Mouse (Mus musculus) induced T-regulatory cell, adult 2 months (primary cell): ENCODE measurements around the gene Dscaml1.

ENCODE experiments used
- DNase-seq: peaks from one replicate; pipeline ENCODE4 v3.0.0-alpha.2; 2012; ENCODE audit warnings: low read depth

Gene Dscaml1

DNA sequence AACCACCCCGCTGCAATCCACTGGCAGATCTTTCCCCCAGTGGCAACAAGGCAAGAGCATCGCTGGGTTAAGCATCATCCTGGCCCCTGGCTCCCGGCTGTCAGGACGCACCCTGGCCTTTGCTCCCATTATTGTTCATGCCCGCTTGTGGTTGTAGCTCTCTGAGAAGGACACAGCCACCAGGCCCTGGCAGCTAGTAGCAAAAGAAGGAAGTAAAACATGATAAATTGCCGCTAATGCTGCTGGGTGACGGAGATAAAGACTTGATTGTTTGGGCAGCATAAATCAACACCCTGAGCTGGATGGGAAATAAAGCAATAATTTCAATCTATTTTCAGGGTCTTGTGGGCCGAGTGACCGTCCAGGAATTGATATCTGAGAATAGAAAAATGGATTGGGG lies 81.1 kb downstream of the Dscaml1 start:
- DNase-seq = no peak

GRCm38 (mm10) chr9:45510806-45511546 lies 84.5 kb downstream of the Dscaml1 start:
- no peak for DNase-seq

DNA sequence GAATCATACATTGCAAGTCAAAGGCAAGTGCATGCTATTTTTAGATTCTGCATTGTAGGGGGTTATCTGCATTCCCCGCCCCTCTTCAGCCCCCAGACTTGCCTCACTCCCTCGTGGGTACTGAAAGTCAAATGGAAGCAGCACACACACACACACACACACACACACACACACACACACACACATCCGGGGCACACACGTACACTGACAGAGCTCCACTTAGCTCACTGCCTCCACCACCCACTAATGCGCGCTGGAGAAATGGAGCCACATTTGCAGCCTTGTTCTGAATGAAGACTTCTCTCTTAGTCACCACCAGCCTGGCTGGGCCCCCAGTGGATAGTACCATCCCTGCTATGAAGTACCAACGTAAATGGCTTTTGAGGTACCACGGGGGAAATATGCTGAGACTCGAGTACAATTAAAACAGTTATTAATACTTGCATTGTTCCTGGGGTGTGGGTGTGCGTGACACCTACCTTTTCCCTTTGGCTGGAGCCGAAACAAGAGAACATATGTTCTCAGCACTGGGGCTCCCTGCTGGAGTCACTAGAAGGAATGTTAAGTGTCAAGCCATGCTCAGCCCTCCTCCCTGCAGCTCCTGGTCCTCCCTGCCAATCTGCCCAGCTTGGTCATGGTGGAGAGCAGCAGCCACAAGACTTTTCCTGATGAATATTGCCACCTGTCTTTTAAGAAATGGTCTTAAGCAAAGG lies 91.7 kb downstream of the Dscaml1 start:
- no peak for DNase-seq

GRCm38 (mm10) chr9:45519841-45520240 lies 93.4 kb downstream of the Dscaml1 start:
- DNase-seq = no peak

DNA sequence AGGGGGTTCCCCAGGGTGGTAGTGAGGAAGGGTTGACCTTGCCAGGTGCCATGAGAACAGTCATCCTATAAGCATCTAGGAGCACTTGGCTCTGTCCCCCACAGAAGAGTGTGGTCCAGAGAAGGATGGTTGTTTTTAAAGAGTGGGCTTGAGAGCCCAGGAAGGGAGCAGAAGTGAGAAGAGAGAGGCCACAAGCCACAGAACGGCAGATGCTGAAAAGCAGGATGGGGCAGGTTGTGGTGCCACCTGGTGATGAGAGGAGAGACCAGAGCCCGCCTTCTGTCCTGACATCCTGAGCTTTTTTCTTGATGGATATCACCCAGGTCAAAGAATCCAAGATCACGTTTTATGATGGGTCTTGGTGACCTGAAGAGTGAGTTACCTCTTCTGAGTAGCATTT lies 96.4 kb downstream of the Dscaml1 start:
- DNase-seq = no peak

DNA sequence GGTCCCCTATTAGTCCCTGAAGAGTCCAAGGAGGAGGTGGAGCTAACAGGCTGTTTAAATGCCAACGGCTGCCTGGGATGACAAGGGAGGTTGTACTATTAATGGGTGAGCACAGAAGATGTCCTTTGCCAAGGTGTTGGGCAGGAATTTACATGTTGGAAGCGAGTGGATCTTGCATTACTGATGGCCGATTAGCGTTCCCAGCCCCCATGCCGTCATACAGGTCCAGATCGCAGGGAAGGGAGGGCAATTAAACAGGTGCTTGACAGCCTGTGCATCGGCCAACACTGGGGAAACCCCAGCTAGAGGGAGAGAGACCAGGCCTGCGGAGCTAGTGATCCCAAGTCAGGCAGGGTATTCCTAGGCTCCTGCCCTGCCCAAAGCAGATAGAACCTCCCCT lies 98.1 kb downstream of the Dscaml1 start:
- DNase-seq = no peak

DNA sequence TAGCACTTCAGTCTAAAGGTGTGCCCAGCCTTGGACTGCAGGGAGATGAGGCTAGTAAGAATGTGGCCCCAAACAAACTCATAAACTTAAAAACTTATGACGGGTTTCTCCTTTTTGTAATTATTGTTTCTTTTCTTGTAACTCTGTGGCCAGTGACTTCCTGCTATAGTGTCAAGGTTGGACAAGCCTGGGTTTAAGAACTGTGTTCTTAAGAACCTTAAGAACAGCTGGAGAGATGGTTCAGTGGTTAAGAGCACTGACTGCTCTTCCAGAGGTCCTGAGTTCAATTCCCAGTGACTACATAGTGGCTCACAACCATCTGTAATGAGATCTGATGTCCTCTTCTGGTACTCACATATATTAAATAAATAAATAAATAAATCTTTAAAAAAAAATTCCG lies 106.8 kb downstream of the Dscaml1 start:
- no peak for DNase-seq

DNA sequence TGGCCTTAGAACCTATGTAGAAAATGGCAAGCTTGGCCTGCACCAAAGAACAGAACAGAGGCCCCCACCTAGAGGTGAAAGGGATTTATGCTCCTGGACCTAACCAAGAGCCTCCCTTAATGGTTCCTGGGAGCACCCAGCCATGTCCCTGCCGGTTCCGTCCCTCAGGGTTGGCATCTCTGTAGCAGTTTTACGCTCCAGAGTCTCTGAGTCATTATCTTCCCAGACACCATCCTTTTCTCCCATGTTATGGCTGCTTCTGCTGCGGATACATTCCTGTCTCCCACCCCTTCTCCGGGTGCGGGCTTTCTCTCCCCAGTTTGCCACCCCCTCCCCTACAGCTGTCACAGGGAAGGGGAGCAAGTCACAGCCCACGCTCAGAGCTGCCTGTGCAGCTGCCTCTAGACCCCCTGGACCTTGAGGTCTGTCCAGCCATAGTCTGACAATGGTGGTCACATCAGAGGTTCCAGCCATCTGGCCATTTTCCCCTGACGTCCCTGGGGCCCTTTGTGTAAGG lies 108.1 kb downstream of the Dscaml1 start:
- DNase-seq = no peak

DNA sequence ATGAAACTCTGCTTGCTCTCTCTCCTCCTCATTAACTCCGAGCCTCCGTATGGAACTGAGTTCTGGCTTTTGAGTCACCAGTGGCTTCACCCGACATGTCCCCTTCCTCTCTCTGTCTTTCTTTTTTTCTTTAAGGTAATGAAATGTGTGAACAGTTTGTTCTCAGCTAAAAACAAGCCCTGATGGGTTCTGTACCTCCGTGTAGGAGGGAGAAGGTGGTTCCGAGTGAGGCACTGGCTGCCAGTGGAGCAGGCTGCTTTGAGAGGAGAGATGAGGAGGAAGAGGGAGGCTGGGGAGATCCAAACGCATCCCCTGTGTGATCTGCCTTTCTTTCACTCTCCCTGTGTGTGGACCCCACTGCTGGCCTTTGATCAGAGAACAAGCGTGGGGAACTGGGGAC lies 111.2 kb downstream of the Dscaml1 start:
- no peak for DNase-seq

DNA sequence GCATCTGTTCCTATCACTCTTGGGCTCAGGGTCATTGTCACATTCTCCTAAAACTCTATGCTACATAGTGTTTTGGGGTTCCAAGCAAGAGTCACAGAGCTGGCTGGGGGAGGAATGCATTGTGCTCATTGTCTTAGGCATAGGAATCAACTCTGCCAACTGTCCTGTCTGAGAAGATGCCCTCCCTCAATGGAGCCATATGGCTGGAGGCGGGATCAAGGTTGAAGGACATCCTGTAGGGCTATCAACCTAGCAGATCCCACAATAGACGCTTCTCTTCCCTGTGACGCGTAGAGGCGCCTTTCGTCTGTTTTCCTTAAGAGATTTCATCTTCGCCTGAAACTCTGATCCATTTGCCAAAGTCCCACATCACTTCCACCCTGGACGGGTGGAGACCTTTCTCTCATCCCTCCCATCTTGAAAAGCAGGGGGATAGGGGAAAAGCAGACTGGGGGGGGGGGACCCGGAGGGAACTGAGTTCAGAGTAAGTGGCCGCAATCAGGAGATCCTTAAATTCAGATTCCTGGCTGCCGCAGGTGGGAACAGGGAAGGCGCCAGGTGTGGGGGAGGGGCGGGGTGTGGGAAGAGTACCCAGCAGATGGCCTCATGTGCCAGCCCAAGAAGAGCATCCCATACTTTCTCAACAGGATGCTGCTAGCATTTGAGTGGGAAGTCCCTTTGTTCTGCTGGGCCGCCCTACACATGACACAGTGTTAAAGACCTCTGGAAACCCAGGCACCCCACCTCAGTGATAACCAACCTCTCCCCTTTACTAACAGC lies 113.0 kb downstream of the Dscaml1 start:
- DNase-seq = no peak

DNA sequence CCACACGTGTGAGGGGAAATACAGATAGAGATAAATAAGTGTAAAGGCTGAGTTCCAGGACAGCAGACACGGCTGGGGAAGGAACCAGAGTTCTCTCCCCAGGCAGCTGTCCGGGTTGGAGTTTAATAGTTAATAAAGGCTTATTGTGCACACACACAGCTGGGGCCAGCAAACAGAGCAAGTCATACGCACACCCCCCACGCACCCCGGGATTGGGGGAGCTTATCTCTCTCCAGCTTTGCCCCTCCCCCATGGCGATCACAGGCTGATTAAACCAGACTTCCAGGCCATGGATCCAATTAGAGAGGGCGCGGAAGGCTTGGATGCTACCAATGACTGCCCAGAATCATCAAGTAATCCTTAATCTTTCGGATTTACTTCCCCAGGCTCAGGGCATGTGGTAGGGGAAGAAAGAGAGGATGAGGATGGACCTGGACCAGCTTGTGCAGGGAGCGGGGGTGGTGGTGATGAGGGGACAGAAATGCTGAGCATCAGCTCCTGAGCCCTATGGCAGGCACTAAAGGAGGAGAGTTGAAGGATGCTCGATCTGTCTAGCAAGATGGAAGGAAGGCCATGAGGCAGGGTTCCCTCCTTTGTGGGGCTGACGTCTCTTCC lies 119.7 kb downstream of the Dscaml1 start:
- DNase-seq = no peak

- no peak for DNase-seq
These were observed 120.6 kb downstream of the Dscaml1 start for GRCm38 (mm10) chr9:45546902-45547578.

GRCm38 (mm10) chr9:45549796-45550195 lies 123.4 kb downstream of the Dscaml1 start:
- no peak for DNase-seq

DNA sequence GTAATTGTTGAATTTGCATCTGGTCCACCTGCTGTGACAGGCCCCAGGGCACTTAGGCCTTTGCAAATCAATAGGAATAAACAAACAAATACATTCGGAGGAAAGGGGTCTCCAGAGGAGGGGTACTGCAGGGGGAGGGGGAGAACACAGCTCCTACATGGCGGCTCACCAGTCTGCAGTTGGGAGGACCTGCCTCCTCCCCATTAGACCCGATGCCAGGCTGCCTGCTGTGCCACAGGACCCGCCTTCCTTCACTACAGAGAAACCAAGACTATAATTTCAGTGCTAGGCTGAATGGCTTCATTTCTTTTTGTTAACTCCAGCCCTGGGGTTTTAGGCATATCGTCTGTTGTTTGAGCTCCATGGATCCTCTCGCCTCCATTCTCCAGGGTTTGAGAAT lies 123.8 kb downstream of the Dscaml1 start:
- DNase-seq = no peak

DNA sequence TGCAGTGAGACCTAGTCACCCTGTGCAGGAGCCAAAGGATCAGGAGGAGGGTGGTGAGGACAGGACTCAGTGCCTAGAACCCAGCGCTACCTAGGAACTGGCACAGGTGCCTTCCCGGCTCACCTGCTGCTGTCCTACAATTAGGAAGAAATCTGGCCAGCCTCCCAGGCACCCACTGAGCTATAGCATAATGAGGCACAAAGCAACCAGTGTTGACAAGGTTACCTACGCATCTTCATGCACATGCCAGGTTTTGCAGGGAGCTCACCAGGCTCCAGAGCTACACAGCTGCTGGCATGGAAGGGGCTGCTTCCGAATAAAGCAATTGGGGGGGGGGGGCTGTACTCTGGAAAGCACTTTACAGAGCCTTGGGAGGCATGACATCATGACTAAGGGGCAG lies 124.2 kb downstream of the Dscaml1 start:
- no peak for DNase-seq

- DNase-seq = no peak
These were observed 128.8 kb downstream of the Dscaml1 start for GRCm38 (mm10) chr9:45555036-45555826.

DNA sequence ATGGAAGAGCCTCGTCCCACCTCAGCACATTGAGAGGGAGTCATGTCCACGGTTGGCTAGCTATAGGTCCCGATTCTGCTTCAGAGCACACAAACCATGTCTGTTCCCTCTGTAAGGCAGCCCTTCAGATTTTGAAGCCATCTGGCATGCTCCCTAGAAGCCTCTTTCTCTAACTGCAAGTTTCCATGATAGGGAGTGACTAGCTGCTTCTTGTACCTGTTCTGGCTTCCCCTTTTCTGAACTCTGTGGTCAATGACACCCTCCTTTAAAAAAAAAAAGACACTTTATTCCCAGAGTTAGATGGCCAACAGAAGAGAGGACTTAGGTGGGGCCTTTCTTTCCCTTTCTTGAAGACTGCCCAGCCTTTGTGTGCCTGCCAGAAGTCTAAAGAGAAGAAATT lies 130.5 kb downstream of the Dscaml1 start:
- DNase-seq = no peak

DNA sequence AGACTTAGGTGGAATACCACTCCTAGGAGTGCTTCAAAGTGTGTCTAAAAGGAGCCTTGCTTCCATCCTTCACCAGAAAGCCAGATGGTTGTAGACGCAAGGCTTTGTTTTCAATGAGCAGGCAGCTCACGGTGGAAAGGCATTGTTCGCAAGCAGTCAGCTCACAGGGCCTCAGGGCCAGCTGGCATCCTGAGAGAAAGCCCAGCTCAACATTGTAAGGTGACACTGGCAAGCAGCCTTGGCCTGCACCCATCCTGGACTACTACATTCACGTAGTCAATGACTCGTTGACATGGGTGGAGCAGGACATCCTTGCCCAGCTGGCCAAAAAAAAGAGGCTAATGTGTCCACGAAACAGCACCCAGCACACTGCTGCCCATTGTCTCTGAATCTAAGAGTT lies 134.6 kb downstream of the Dscaml1 start:
- DNase-seq = no peak

- DNase-seq = no peak
These were observed 140.6 kb downstream of the Dscaml1 start for GRCm38 (mm10) chr9:45566843-45567578.

- no peak for DNase-seq
These were observed 143.3 kb downstream of the Dscaml1 start for GRCm38 (mm10) chr9:45569680-45570079.
